Mouse (Mus musculus) Patski (cell line): ENCODE data around the gene Dcaf4. TPM values are rescaled to one million over a fixed set of nuclear protein-coding genes. Genes with fewer than 3 reads are reported as not detected.

ENCODE experiments used
- ATAC-seq: fragments of 100-300 bp; one replicate; pipeline ENCODE4 v1.8.0; 2021
- CTCF ChIA-PET: fragments of 350-600 bp; sonication (Branson Sonifier 250); formaldehyde crosslinking; loops from one replicate; lab custom pipeline; 2022; ENCODE audit warnings: inconsistent platforms; lab: Charles Lee
- POLR2A ChIA-PET: fragments of 350-600 bp; sonication (Branson Sonifier 250); formaldehyde crosslinking; loops from one replicate; lab custom pipeline; 2022; ENCODE audit warnings: antibody characterized with exemption, inconsistent platforms; lab: Charles Lee
- DNase-seq: peaks from one replicate; pipeline ENCODE4 v3.0.0-alpha.2; 2011; ENCODE audit warnings: low read depth, low spot score
- H3K27me3 ChIP-seq: fragments of 371-371 bp; one replicate; pipeline ENCODE4 v1.5.1; 2021
- CTCF ChIP-seq: fragments of 100-300 bp; IDR thresholded peaks from one replicate; pipeline ENCODE4 v1.5.1; 2021
- in situ Hi-C: fragments of 300-500 bp; cut with MboI; formaldehyde crosslinking; loops from 3 replicates; pipeline ENCODE4 v1.11.1; 2018; ENCODE audit warnings: low pct_unique_long_range_greater_than_20kb, mixed read lengths
- polyA plus RNA-seq: library from polyadenylated mRNA; unstranded; gene quantifications from one replicate; pipeline ENCODE4 v1.2.3, GENCODE M21; 2021

Gene Dcaf4
- polyA plus RNA-seq, 1 experiment from 2014 or later = 15.0 TPM

DNA sequence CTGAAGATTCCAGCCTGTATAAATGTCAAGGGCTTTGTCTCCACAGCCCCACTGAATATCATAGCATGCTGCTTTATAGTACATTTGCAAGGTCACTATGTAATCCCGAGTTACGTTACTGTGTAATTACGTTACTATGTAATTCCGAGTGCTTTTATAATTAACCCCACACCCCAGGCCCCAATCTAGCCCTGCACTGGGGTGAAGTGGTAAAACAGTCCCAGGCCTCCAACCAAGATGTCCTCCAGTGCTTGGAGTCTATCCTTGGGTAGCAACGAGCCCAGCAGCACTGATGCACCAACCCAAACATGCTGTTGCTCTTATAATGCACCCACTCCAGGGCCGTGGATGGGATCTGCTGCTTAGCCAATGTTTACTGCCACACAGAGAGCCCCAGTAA is 2.8 kb downstream of the Dcaf4 start:
- ChIA-PET CTCF (no interaction called here), POLR2A (no interaction called here)
- ATAC-seq = no peak
- in situ Hi-C loops = no loop called here
- no peak for DNase-seq
- no peak for TF ChIP-seq CTCF
- H3K27me3 ChIP-seq = no peaks in the 10 kb centered on the region

DNA sequence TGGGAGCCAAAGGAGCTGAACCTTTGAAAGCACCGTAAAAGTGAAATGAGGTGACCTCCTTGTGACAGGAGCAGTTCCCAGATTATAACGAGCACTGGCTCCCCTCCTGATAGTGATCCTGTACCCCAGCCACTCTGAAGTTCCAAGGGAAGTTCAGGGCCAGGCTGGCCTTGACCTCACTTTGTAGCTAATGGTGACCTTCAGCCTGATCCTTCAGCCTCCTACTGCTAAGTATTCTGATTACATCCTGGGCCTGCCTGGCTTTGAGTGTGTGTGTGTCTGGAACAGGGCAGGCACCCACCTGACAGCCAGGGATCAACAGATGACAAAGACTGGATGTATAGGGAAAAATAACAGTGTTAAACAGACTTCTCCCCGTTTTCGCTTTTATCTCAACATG is 3.6 kb downstream of the Dcaf4 start:
- DNase-seq (no peak), ATAC-seq (no peak)
- POLR2A ChIA-PET = no interaction called here
- in situ Hi-C loops = no loop called here
- no peaks in the 10 kb centered on the region for H3K27me3 ChIP-seq
- CTCF ChIA-PET = no interaction called here
- no peak for TF ChIP-seq CTCF

GRCm38 (mm10) chr12:83524329-83524728 is 4.1 kb downstream of the Dcaf4 start:
- TF ChIP-seq CTCF = no peak
- no peaks in the 10 kb centered on the region for H3K27me3 ChIP-seq
- no peak for ATAC-seq
- DNase-seq = no peak
- in situ Hi-C loops = no loop called here
- ChIA-PET POLR2A (no interaction called here), CTCF (no interaction called here)

GRCm38 (mm10) chr12:83525822-83526544 is 5.7 kb downstream of the Dcaf4 start:
- ChIA-PET CTCF (no interaction called here), POLR2A (interaction anchor here (0.7 kb wide), 1 partner anchor 358 kb away, joined by 6 read pairs; no protein-coding TSS in a partner anchor)
- in situ Hi-C loops = no loop called here
- H3K27me3 ChIP-seq = no peaks in the 10 kb centered on the region
- ATAC-seq (no peak), DNase-seq (no peak)
- no peak for TF ChIP-seq CTCF

- no peak for ATAC-seq
- no peak for TF ChIP-seq CTCF
- CTCF ChIA-PET = no interaction called here
These were observed 7.5 kb downstream of the Dcaf4 start for GRCm38 (mm10) chr12:83527816-83528215.

GRCm38 (mm10) chr12:83528665-83529064 is 8.4 kb downstream of the Dcaf4 start:
- no peaks in the 10 kb centered on the region for H3K27me3 ChIP-seq
- ATAC-seq (no peak), DNase-seq (no peak)
- CTCF ChIA-PET = no interaction called here
- POLR2A ChIA-PET = no interaction called here
- TF ChIP-seq CTCF = no peak
- in situ Hi-C loops = no loop called here

More at GRCm38 (mm10) chr12:83527816-83528215, 7.5 kb downstream of the Dcaf4 start:
- no peaks in the 10 kb centered on the region for H3K27me3 ChIP-seq
- POLR2A ChIA-PET = no interaction called here
- DNase-seq = no peak
- in situ Hi-C loops = no loop called here

GRCm38 (mm10) chr12:83531992-83532391 is 11.7 kb downstream of the Dcaf4 start:
- ChIA-PET POLR2A (no interaction called here), CTCF (no interaction called here)
- no peak for TF ChIP-seq CTCF
- DNase-seq (no peak), ATAC-seq (no peak)
- H3K27me3 ChIP-seq = no peaks in the 10 kb centered on the region
- in situ Hi-C loops = no loop called here

- ChIA-PET CTCF (no interaction called here), POLR2A (interaction anchor here (0.6 kb wide), 1 partner anchor 656 kb away, joined by 3 read pairs; no protein-coding TSS in a partner anchor)
- DNase-seq = no peak
- in situ Hi-C loops = no loop called here
- ATAC-seq = no peak
- TF ChIP-seq CTCF = no peak
- no peaks in the 10 kb centered on the region for H3K27me3 ChIP-seq
These were observed 12.7 kb downstream of the Dcaf4 start for GRCm38 (mm10) chr12:83532966-83533365.

DNA sequence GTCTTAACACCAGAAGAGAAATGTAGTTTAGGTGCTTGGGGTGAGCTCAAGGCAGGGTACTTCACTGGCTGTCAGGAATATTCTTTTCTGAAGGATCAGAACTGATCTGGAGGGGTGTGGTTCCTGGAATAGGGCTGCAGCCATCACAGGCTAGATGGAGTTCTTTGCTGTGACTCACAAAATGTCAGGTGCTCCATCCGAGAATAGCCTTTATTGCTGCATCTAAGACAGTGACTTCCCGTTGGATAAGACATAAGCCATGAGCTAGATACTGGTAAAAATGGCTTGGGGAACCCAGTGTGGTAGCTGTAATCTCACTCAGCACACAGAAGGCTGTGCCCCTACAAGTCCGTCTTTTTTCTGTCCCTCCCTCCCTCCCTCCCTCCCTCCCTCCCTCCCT is 13.9 kb downstream of the Dcaf4 start:
- no peak for TF ChIP-seq CTCF

GRCm38 (mm10) chr12:83535428-83535827 is 15.2 kb downstream of the Dcaf4 start:
- H3K27me3 ChIP-seq = no peaks in the 10 kb centered on the region
- CTCF ChIA-PET = interaction anchor here (1.1 kb wide), 1 partner anchor 9 kb away, joined by 5 read pairs; no protein-coding TSS in a partner anchor
- ATAC-seq = no peak
- TF ChIP-seq CTCF = no peak
- DNase-seq = no peak
- POLR2A ChIA-PET = no interaction called here
- in situ Hi-C loops = no loop called here

More for the DNA sequence above, 13.9 kb downstream of the Dcaf4 start:
- no peak for DNase-seq
- ATAC-seq = no peak
- CTCF ChIA-PET = no interaction called here
- in situ Hi-C loops = no loop called here
- POLR2A ChIA-PET = no interaction called here
- H3K27me3 ChIP-seq = no peaks in the 10 kb centered on the region

- no peaks in the 10 kb centered on the region for H3K27me3 ChIP-seq
- DNase-seq = no peak
- no peak for ATAC-seq
- no peak for TF ChIP-seq CTCF
- POLR2A ChIA-PET = no interaction called here
- in situ Hi-C loops = no loop called here
- CTCF ChIA-PET = interaction anchor here (1.1 kb wide), 1 partner anchor 8 kb away, joined by 5 read pairs; no protein-coding TSS in a partner anchor
These were observed 15.8 kb downstream of the Dcaf4 start for GRCm38 (mm10) chr12:83536039-83536438.
